Mouse (Mus musculus): Measurements from ENCODE around the gene Cdk17. TPM values are rescaled to one million over a fixed set of nuclear protein-coding genes. Genes with fewer than 3 reads are reported as not detected.
A peak's percentile ranks its signal among the peaks of the same experiment; 100 is the strongest.

The Cdk17 gene
- total RNA-seq, 2 experiments from 2014 or later: 5.4 to 6.1 TPM

- TF ChIP-seq CTCF (IDR thresholded peaks at IDR 0.05): no peak
- intact Hi-C loops (cut with DNase I): no loop called here
- peak overlapping the region; percentile 8; the same call in 1 of the 2 replicates for H3K27ac ChIP-seq
Measured at GRCm38 (mm10) chr10:93248416-93248815, 87.7 kb downstream of the Cdk17 start.

GRCm38 (mm10) chr10:93249901-93250300 is 89.2 kb downstream of the Cdk17 start:
- Histone ChIP-seq H3K4me3 (no peak overlapping the region), H3K27ac (no peak overlapping the region)
- TF ChIP-seq CTCF (IDR thresholded peaks at IDR 0.05): no peak
- intact Hi-C loops (cut with DNase I): no loop called here
- DNase-seq: no peak

More at GRCm38 (mm10) chr10:93248416-93248815, 87.7 kb downstream of the Cdk17 start:
- DNase-seq: no peak
- no peak overlapping the region for H3K4me3 ChIP-seq

GRCm38 (mm10) chr10:93250436-93251317 is 90.0 kb downstream of the Cdk17 start:
- no peak for DNase-seq
- Histone ChIP-seq H3K27ac (peak overlapping the region; percentile 2; the same call in 1 of the 2 replicates), H3K4me3 (no peak overlapping the region)
- TF ChIP-seq CTCF (IDR thresholded peaks at IDR 0.05): no peak
- intact Hi-C loops (cut with DNase I): no loop called here

GRCm38 (mm10) chr10:93251426-93251825 is 90.8 kb downstream of the Cdk17 start:
- no peak for DNase-seq
- Histone ChIP-seq H3K27ac (no peak overlapping the region), H3K4me3 (no peak overlapping the region)
- intact Hi-C loops (cut with DNase I): no loop called here
- TF ChIP-seq CTCF (IDR thresholded peaks at IDR 0.05): no peak

GRCm38 (mm10) chr10:93252661-93253060 is 92.0 kb downstream of the Cdk17 start:
- no peak for DNase-seq
- Histone ChIP-seq H3K4me3 (no peak overlapping the region), H3K27ac (no peak overlapping the region)
- no peak for TF ChIP-seq CTCF (IDR thresholded peaks at IDR 0.05)
- intact Hi-C loops (cut with DNase I): no loop called here

- TF ChIP-seq CTCF (IDR thresholded peaks at IDR 0.05): no peak
- DNase-seq: no peak
- no peak overlapping the region for H3K4me3 ChIP-seq
- intact Hi-C loops (cut with DNase I): no loop called here
- no peak overlapping the region for H3K27ac ChIP-seq
Measured at GRCm38 (mm10) chr10:93253156-93253555, 92.5 kb downstream of the Cdk17 start.

GRCm38 (mm10) chr10:93255294-93255693 is 94.6 kb downstream of the Cdk17 start:
- Histone ChIP-seq H3K27ac (peak overlapping the region; percentile 70), H3K4me3 (peak overlapping the region; percentile 35)
- TF ChIP-seq CTCF (IDR thresholded peaks at IDR 0.05): no peak
- peak; percentile 66 for DNase-seq
- intact Hi-C loops (cut with DNase I): no loop called here

GRCm38 (mm10) chr10:93259826-93260225 is 99.2 kb downstream of the Cdk17 start:
- no peak for DNase-seq
- intact Hi-C loops (cut with DNase I): no loop called here
- H3K4me3 ChIP-seq: no peak overlapping the region
- TF ChIP-seq CTCF (IDR thresholded peaks at IDR 0.05): no peak
- H3K27ac ChIP-seq: no peak overlapping the region

GRCm38 (mm10) chr10:93261132-93261980 is 100.7 kb downstream of the Cdk17 start:
- intact Hi-C loops (cut with DNase I): no loop called here
- Histone ChIP-seq H3K27ac (peak overlapping the region; percentile 52), H3K4me3 (peak overlapping the region; percentile 47)
- peak; percentile 83 for DNase-seq
- TF ChIP-seq CTCF (IDR thresholded peaks at IDR 0.05): no peak

- Histone ChIP-seq H3K27ac (peak overlapping the region; percentile 52), H3K4me3 (peak overlapping the region; percentile 47)
- peak; percentile 26 for DNase-seq
- TF ChIP-seq CTCF (IDR thresholded peaks at IDR 0.05): no peak
- intact Hi-C loops (cut with DNase I): no loop called here
Measured at GRCm38 (mm10) chr10:93261981-93262499, 101.4 kb downstream of the Cdk17 start.

GRCm38 (mm10) chr10:93263431-93263830 is 102.8 kb downstream of the Cdk17 start:
- no peak overlapping the region for H3K4me3 ChIP-seq
- intact Hi-C loops (cut with DNase I): no loop called here
- H3K27ac ChIP-seq: peak overlapping the region; percentile 68
- peak; percentile 42 for DNase-seq
- TF ChIP-seq CTCF (IDR thresholded peaks at IDR 0.05): no peak

- Histone ChIP-seq H3K4me3 (no peak overlapping the region), H3K27ac (peak overlapping the region; percentile 68)
- intact Hi-C loops (cut with DNase I): no loop called here
- no peak for DNase-seq
- TF ChIP-seq CTCF (IDR thresholded peaks at IDR 0.05): no peak
Measured at GRCm38 (mm10) chr10:93264001-93264400, 103.3 kb downstream of the Cdk17 start.

Measured in gastrocnemius, adult 2 months (tissue).